Mouse (Mus musculus): Measurements from ENCODE around the gene Kcng1.

- TF ChIP-seq FLI1 (IDR thresholded peaks at IDR 0.05; ENCODE audit: low read length) (no peak), GATA1 (IDR thresholded peaks at IDR 0.05; ENCODE audit: borderline replicate concordance, low read length) (no peak)
Measured at GRCm38 (mm10) chr2:168321716-168322374, 40.3 kb upstream of the Kcng1 start.

All from megakaryocyte, embryonic 14.5 days (primary cell).